Mouse (Mus musculus) adrenal gland, adult 2 months (tissue): ENCODE data around the gene Oas1f. TPM values are rescaled to one million over a fixed set of nuclear protein-coding genes. Genes with fewer than 3 reads are reported as not detected.

Experiments
- microRNA-seq, 2 experiments: library from miRNA; unstranded; fragments of <30 nt; microRNA quantifications; one replicate each; pipeline ENCODE4 v1.2.0; 2021
- polyA plus RNA-seq: library from polyadenylated mRNA; depleted of rRNA; stranded (reverse); fragments of >200 nt; gene quantifications from 2 replicates; pipeline ENCODE4 v1.2.3, GENCODE M21; 2012; rRNA removed
- total RNA-seq, 2 experiments: library from RNA; stranded (reverse); gene quantifications; 2 replicates each; pipeline ENCODE4 v1.2.3; 2021

Oas1f gene
- total and polyA plus RNA-seq, 3 experiments, result not detected

Small RNAs within 50 kb of the gene (microRNA-seq; reads per million reads assigned to microRNA genes)
- 0 reads per million in 2 experiments for gene Gm22907

Other genes starting within 250 kb of the Oas1f start
- 10 to 100 TPM; 11.6 to 22.7 TPM for gene Rita1, start 234.8 kb upstream of the Oas1f start, total RNA-seq
- gene Rita1, start 234.8 kb upstream of the Oas1f start, polyA plus RNA-seq, result 32.5 and 33.5 TPM in 2 replicates
- 10 to 100 TPM; 46.8 to 49.5 TPM for gene Ddx54, start 234.6 kb upstream of the Oas1f start, total RNA-seq
- gene Ddx54, start 234.6 kb upstream of the Oas1f start, polyA plus RNA-seq, result 42.7 and 49.6 TPM in 2 replicates
- gene Cfap73, start 213.1 kb upstream of the Oas1f start, total RNA-seq, result 1 to 10 TPM in 1 of 2 experiments, not detected in 1; 1.6 TPM
- gene Cfap73, start 213.1 kb upstream of the Oas1f start, polyA plus RNA-seq, result not detected in 2 replicates
- gene Rasal1, start 198.6 kb upstream of the Oas1f start, total RNA-seq, result 10 to 100 TPM in 1 of 2 experiments, 1 to 10 TPM in 1; 4.6 to 16.1 TPM
- 19.0 and 19.2 TPM in 2 replicates for gene Rasal1, start 198.6 kb upstream of the Oas1f start, polyA plus RNA-seq
- gene Dtx1, start 135.4 kb upstream of the Oas1f start, total RNA-seq, result 10 to 100 TPM; 12.8 to 13.4 TPM
- gene Dtx1, start 135.4 kb upstream of the Oas1f start, polyA plus RNA-seq, result 28.5 and 28.6 TPM in 2 replicates
- gene Oas2, start 97.5 kb upstream of the Oas1f start, total RNA-seq, result under 1 TPM; 0.55 to 0.92 TPM
- gene Oas2, start 97.5 kb upstream of the Oas1f start, polyA plus RNA-seq, result 3.5 and 3.7 TPM in 2 replicates
- gene Oas3, start 69.7 kb upstream of the Oas1f start, total RNA-seq, result under 1 TPM; 0.31 to 0.72 TPM
- 1.5 and 1.6 TPM in 2 replicates for gene Oas3, start 69.7 kb upstream of the Oas1f start, polyA plus RNA-seq
- not detected for gene Oas1e, start 51.8 kb upstream of the Oas1f start, total RNA-seq
- gene Oas1e, start 51.8 kb upstream of the Oas1f start, polyA plus RNA-seq, result not detected in 2 replicates
- gene Oas1c, start 34.9 kb upstream of the Oas1f start, total RNA-seq, result under 1 TPM; 0.49 to 0.97 TPM
- gene Oas1c, start 34.9 kb upstream of the Oas1f start, polyA plus RNA-seq, result 1.0 and 2.8 TPM in 2 replicates
- not detected for gene Oas1h, start 14.1 kb downstream of the Oas1f start, total RNA-seq
- not detected in 2 replicates for gene Oas1h, start 14.1 kb downstream of the Oas1f start, polyA plus RNA-seq
- gene Oas1g, start 40.2 kb downstream of the Oas1f start, total RNA-seq, result 1 to 10 TPM in 1 of 2 experiments, under 1 TPM in 1; 0.66 to 1.1 TPM
- gene Oas1g, start 40.2 kb downstream of the Oas1f start, polyA plus RNA-seq, result 2.5 and 2.7 TPM in 2 replicates
- 1 to 10 TPM; 3.2 to 3.6 TPM for gene Oas1a, start 60.2 kb downstream of the Oas1f start, total RNA-seq
- gene Oas1a, start 60.2 kb downstream of the Oas1f start, polyA plus RNA-seq, result 8.5 and 8.9 TPM in 2 replicates
- gene Oas1d, start 67.2 kb downstream of the Oas1f start, total RNA-seq, result not detected
- gene Oas1d, start 67.2 kb downstream of the Oas1f start, polyA plus RNA-seq, result not detected in 2 replicates
- 1 to 10 TPM; 3.7 to 4.6 TPM for gene Rph3a, start 162.7 kb downstream of the Oas1f start, total RNA-seq
- gene Rph3a, start 162.7 kb downstream of the Oas1f start, polyA plus RNA-seq, result 2.4 and 3.5 TPM in 2 replicates